Mouse (Mus musculus): ENCODE data around the gene Acat2.

DNA sequence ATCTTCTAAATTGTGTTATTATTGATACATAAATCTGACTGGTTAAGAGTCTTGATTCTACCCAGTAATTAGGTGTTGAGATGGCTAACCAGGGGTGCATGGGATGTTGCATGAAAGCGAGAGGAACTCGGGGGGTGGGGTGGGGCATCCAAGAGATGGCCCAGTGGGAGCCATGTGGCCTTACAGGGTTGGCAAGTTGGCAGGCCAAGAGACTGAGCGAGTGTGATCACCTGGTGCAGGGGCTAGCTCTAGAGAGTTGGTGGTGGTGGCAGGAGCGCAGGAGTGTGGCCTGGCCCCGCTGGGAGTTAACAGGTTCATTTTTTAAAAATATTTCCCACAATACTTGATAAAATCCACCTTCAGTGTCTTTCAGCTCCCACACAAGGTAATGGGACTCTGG is 62.9 kb downstream of the Acat2 start:
- TF ChIP-seq CTCF (IDR thresholded peaks at IDR 0.05; ENCODE audit: borderline replicate concordance, extremely low read depth, insufficient read depth, insufficient read length) = no peak
- no peak for TF ChIP-seq POLR2A (IDR thresholded peaks at IDR 0.05; ENCODE audit: borderline replicate concordance, extremely low read depth, insufficient read depth, insufficient read length, poor library complexity, severe bottlenecking)
